Mouse (Mus musculus) small intestine, adult 2 months (tissue): ENCODE results near the gene Rbm20.

Source experiments
- CTCF ChIP-seq: fragments of 200-500 bp; IDR thresholded peaks from 2 replicates; pipeline ENCODE4 v1.5.1; 2012; ENCODE audit warnings: low read depth, mild to moderate bottlenecking, control low read depth, inconsistent platforms, low read length, moderate library complexity, mixed read lengths; ENCODE audit not compliant: insufficient replicate concordance, insufficient read length; ENCODE audit errors: extremely low read depth
- POLR2A ChIP-seq: fragments of 200-500 bp; IDR thresholded peaks from 2 replicates; pipeline ENCODE4 v1.6.1; 2012; ENCODE audit warnings: low read depth, mild to moderate bottlenecking, control low read depth, inconsistent platforms, low read length, moderate library complexity

GRCm38 (mm10) chr19:53862573-53863246, 185.6 kb downstream of the Rbm20 start:
- TF ChIP-seq CTCF = no peak
- no peak for TF ChIP-seq POLR2A
